Mouse (Mus musculus): ENCODE data around the gene Cldn10. TPM values are rescaled to one million over a fixed set of nuclear protein-coding genes. Genes with fewer than 3 reads are reported as not detected.

Cldn10 gene
- polyA plus RNA-seq, 1 experiment: 36.4 TPM

DNA sequence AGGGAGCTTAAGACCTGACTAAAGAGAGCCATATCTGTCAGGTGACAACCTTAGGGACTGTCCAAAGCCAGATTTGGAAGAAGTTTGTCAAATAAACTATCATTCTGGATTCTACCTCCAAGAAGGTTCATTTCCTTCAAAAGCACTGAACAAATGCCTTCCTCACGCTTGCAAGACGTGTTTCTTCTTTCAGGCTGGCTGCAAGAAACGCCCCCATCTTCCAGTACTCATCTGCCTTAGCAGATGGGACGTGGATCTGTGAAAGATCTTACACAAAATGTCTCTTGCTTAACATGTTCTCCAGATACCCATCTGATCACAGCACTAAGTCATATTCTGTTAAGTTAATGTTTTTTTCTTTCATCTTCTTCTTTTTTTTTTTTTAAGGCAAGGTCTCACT is 102.4 kb downstream of the Cldn10 start:
- TF ChIP-seq CTCF (IDR thresholded peaks at IDR 0.05; ENCODE audit: extremely low read depth, insufficient read depth, low read length) (no peak), POLR2A (IDR thresholded peaks at IDR 0.05; ENCODE audit: extremely low read depth, insufficient read depth, low read length) (no peak)
- Histone ChIP-seq H3K4me1 (ENCODE audit: control insufficient read depth, insufficient read depth, low read length) (no peaks in the 10 kb centered on the region), H3K27ac (ENCODE audit: insufficient read depth, low read length) (peak overlapping the region; percentile 83; the same call in 1 of the 2 replicates), H3K4me3 (ENCODE audit: insufficient read depth, low read length) (no peak overlapping the region)

DNA sequence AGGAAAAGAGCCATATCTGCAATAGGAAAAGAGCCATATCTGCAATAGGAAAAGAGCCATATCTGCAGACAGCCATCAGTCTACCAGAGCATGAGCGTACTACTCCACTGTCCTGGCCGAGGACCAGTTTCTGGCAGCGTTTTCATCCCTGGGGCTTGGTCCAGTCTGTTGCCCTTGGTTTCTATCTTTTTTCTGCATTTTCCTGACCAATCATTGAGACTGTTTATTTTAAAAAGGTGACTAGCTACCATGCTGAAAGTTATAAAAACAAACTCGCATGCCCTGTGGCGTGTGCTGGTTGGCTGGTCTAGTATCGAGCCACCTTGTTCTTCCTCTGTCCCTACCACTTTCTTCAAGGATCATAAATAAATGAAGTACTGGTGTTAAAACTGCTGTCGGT is 107.5 kb downstream of the Cldn10 start:
- TF ChIP-seq CTCF (IDR thresholded peaks at IDR 0.05; ENCODE audit: extremely low read depth, insufficient read depth, low read length): no peak
- TF ChIP-seq POLR2A (IDR thresholded peaks at IDR 0.05; ENCODE audit: extremely low read depth, insufficient read depth, low read length): no peak
- Histone ChIP-seq H3K4me3 (ENCODE audit: insufficient read depth, low read length) (no peak overlapping the region), H3K27ac (ENCODE audit: insufficient read depth, low read length) (no peak overlapping the region), H3K4me1 (ENCODE audit: control insufficient read depth, insufficient read depth, low read length) (no peaks in the 10 kb centered on the region)

DNA sequence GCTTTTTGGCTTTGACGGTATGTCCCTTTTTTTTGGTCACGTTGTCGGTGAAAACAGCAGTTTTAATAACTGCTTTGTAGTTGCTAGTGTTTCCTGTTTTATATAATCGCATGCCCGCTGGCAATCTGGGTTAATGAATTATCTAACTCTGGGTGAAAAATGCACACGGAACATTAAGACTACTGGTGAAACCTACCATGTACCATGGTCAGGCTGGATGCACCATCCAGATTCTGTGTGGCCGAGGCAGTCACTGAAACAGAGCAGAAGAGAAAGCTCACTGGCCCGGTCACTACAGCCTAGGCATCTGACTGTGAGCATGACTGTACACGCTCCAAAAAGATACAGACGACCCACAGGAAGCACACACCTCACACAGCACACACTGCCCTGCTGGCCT is 107.9 kb downstream of the Cldn10 start:
- no peak for TF ChIP-seq POLR2A (IDR thresholded peaks at IDR 0.05; ENCODE audit: extremely low read depth, insufficient read depth, low read length)
- TF ChIP-seq CTCF (IDR thresholded peaks at IDR 0.05; ENCODE audit: extremely low read depth, insufficient read depth, low read length): no peak
- Histone ChIP-seq H3K4me3 (ENCODE audit: insufficient read depth, low read length) (no peak overlapping the region), H3K4me1 (ENCODE audit: control insufficient read depth, insufficient read depth, low read length) (no peaks in the 10 kb centered on the region), H3K27ac (ENCODE audit: insufficient read depth, low read length) (no peak overlapping the region)

DNA sequence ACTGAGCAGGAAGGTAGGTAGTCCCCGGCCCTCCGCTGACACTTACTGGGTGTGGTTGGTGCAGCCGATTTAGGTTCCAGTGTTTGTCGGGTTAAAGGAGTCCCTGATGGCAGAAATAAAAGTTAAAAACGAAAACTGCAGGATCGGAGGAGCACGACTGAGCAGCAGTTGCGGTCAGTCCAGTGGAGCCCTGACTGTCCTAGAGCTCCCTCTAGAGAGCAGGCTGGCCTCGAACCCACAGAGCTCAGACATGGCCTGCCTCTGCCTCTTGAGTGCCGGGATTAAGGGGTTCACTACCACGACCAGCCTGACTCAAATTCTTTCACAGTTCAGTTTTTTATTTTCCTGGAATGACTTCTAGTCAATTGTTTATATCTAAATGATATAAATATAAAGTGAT is 112.2 kb downstream of the Cldn10 start:
- Histone ChIP-seq H3K4me3 (ENCODE audit: insufficient read depth, low read length) (no peak overlapping the region), H3K4me1 (ENCODE audit: control insufficient read depth, insufficient read depth, low read length) (peaks cover 7% of the 10 kb centered on the region), H3K27ac (ENCODE audit: insufficient read depth, low read length) (no peak overlapping the region)
- TF ChIP-seq CTCF (IDR thresholded peaks at IDR 0.05; ENCODE audit: extremely low read depth, insufficient read depth, low read length): peak; percentile 39
- TF ChIP-seq POLR2A (IDR thresholded peaks at IDR 0.05; ENCODE audit: extremely low read depth, insufficient read depth, low read length): no peak

DNA sequence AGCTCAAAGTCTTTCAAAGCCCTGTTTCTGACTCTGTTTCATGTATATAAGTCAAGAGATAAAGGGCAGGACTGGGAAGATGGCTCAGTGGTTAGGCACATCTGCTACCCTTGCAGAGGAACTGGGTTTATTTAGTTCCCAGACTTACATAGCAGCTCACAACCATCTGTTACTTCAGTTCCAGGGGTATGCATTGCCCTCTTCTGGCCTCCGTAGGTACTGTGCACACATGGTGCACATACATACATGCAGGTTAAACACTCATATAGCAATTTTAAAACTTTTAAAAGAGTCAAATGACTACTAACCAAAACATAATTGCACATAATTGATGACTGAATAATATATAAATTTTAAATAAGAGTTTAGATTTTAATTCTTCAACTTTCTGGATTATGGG is 113.2 kb downstream of the Cldn10 start:
- H3K27ac ChIP-seq (ENCODE audit: insufficient read depth, low read length): no peak overlapping the region
- TF ChIP-seq POLR2A (IDR thresholded peaks at IDR 0.05; ENCODE audit: extremely low read depth, insufficient read depth, low read length) (no peak), CTCF (IDR thresholded peaks at IDR 0.05; ENCODE audit: extremely low read depth, insufficient read depth, low read length) (no peak)

DNA sequence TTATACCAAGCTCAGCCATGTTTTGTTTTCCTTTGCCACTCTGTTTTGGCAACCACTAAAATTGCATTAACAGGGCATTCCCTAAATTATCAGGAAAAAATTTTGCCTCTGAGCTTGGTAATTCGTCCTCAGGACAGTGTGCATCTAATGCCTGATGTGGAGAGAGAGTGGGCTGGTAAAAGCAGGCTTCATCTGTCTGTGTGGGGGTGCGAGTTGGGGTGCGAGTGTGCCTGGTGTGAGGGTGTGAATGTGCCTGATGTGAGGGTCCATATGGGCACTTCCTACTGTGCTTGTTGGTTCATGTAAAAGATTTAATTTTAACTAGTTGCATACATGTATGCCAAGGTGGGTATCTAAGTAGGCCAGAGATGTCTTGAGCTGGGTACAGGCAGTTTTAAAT is 115.7 kb downstream of the Cldn10 start:
- Histone ChIP-seq H3K27ac (ENCODE audit: insufficient read depth, low read length) (no peak overlapping the region), H3K4me3 (ENCODE audit: insufficient read depth, low read length) (no peak overlapping the region), H3K4me1 (ENCODE audit: control insufficient read depth, insufficient read depth, low read length) (peaks cover 7% of the 10 kb centered on the region)
- TF ChIP-seq POLR2A (IDR thresholded peaks at IDR 0.05; ENCODE audit: extremely low read depth, insufficient read depth, low read length) (no peak), CTCF (IDR thresholded peaks at IDR 0.05; ENCODE audit: extremely low read depth, insufficient read depth, low read length) (no peak)

More for the DNA sequence above, 113.2 kb downstream of the Cldn10 start:
- peaks cover 7% of the 10 kb centered on the region for H3K4me1 ChIP-seq (ENCODE audit: control insufficient read depth, insufficient read depth, low read length)
- no peak overlapping the region for H3K4me3 ChIP-seq (ENCODE audit: insufficient read depth, low read length)

DNA sequence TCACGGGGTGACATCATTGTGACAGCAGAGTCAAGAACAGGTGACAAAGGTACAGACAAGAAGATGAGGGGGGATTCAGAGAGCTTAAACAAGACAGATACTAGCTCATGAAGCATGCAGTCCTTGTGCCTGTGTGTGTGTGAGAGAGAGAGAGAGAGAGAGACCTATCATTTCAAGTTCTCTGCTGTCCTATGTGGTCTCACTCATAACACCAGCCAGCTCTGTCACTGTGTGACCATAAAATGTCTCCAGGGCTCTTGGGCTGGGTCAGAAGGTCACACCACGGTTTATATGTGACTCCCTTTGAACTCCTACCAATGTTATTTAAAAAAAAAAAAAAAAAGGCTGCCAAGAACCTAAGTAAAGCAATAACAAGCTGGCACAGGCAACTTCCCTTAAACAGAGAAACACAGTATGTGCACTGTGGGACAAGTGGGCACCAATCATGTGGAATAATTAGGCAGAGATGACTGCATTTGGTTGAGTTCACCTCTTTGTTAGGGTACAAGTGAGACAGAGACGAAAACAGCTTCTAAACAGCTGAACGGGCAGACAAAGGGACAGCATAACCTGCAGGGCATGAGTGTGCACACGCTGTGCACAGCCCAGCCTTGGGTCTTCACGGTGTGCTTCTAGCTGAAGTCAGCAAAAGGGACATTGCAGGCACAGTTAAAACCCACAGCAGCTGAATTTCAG is 116.3 kb downstream of the Cldn10 start:
- H3K27ac ChIP-seq (ENCODE audit: insufficient read depth, low read length): no peak overlapping the region
- no peak for TF ChIP-seq POLR2A (IDR thresholded peaks at IDR 0.05; ENCODE audit: extremely low read depth, insufficient read depth, low read length)
- no peak for TF ChIP-seq CTCF (IDR thresholded peaks at IDR 0.05; ENCODE audit: extremely low read depth, insufficient read depth, low read length)
- peaks cover 7% of the 10 kb centered on the region for H3K4me1 ChIP-seq (ENCODE audit: control insufficient read depth, insufficient read depth, low read length)
- no peak overlapping the region for H3K4me3 ChIP-seq (ENCODE audit: insufficient read depth, low read length)

DNA sequence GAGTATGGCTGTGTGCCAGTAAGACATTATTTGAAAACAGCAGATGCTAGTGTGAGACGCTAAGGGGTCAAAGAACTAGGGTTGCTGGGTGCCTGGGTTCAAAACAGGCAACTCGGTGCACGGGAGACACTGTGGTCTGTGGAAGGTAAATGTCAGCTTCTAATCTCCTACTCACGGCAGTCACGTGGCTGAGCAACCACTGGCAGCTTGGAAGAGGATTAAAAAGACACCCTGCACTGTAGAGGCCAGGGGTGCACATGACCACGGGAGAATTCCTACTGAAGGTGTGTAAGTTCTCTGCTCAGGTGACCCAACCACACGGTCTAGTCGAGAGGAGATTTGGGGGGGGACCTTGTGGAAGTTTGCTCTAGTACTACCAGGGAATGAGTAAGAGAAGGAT is 119.9 kb downstream of the Cldn10 start:
- H3K4me1 ChIP-seq (ENCODE audit: control insufficient read depth, insufficient read depth, low read length): peaks cover 7% of the 10 kb centered on the region
- H3K27ac ChIP-seq (ENCODE audit: insufficient read depth, low read length): no peak overlapping the region
- no peak for TF ChIP-seq POLR2A (IDR thresholded peaks at IDR 0.05; ENCODE audit: extremely low read depth, insufficient read depth, low read length)
- no peak for TF ChIP-seq CTCF (IDR thresholded peaks at IDR 0.05; ENCODE audit: extremely low read depth, insufficient read depth, low read length)
- H3K4me3 ChIP-seq (ENCODE audit: insufficient read depth, low read length): no peak overlapping the region

DNA sequence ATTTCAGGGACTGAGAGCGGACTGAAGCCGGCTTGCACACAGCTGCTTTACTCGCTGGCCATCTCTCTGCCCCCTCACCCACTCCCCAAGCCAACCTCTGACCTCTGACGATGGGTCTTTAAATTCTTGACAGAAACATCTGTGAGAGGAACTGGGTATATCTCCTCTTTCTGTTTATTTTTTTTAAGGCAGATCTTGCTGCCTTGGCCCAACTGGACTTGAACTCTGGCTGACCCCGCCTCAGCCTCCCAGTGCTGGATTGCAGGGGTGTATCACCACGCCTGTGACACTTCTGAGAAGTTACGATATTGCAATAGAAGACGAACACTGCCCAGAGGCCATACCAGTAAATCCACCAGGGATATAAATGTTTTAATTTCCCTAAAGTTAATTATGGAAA is 122.2 kb downstream of the Cldn10 start:
- Histone ChIP-seq H3K27ac (ENCODE audit: insufficient read depth, low read length) (no peak overlapping the region), H3K4me3 (ENCODE audit: insufficient read depth, low read length) (no peak overlapping the region), H3K4me1 (ENCODE audit: control insufficient read depth, insufficient read depth, low read length) (no peaks in the 10 kb centered on the region)
- TF ChIP-seq POLR2A (IDR thresholded peaks at IDR 0.05; ENCODE audit: extremely low read depth, insufficient read depth, low read length) (no peak), CTCF (IDR thresholded peaks at IDR 0.05; ENCODE audit: extremely low read depth, insufficient read depth, low read length) (no peak)

Data from cortical plate, adult 2 months (tissue).